Mouse (Mus musculus): Measurements from ENCODE around the gene Cdadc1.

GRCm38 (mm10) chr14:59625806-59626364, 28.1 kb upstream of the Cdadc1 start:
- no peak for TF ChIP-seq POLR2A (IDR thresholded peaks at IDR 0.05; ENCODE audit: borderline replicate concordance, extremely low read depth, insufficient read depth, insufficient read length, poor library complexity, severe bottlenecking)
- TF ChIP-seq CTCF (IDR thresholded peaks at IDR 0.05; ENCODE audit: borderline replicate concordance, extremely low read depth, insufficient read depth, insufficient read length): no peak
